Mouse (Mus musculus) embryonic facial prominence, embryonic 11.5 days (tissue): Measurements from ENCODE around the gene Slc38a10. TPM values are rescaled to one million over a fixed set of nuclear protein-coding genes. Genes with fewer than 3 reads are reported as not detected.
A peak's percentile ranks its signal among the peaks of the same experiment; 100 is the strongest.

Source experiments
- ATAC-seq: fragments of 200-750 bp; cut with Nextera tagmentation; replicated peaks from 2 replicates; pipeline ENCODE4 v1.8.0; 2017; ENCODE audit warnings: low read depth; ENCODE audit not compliant: insufficient number of reproducible peaks, low FRiP score, low TSS enrichment
- DNase-seq: peaks from one replicate; pipeline ENCODE4 v3.0.0-alpha.2; 2015; ENCODE audit warnings: low spot score
- H3K27ac ChIP-seq: fragments of 300-500 bp; sonication (generic); replicated peaks from 2 replicates; pipeline ENCODE4 v1.5.1; 2014; ENCODE audit warnings: mild to moderate bottlenecking, low read depth, low read length, control low read depth
- H3K27me3 ChIP-seq: fragments of 300-500 bp; sonication (generic); 2 replicates; pipeline ENCODE4 v1.6.1; 2014; ENCODE audit warnings: mild to moderate bottlenecking, low read length, moderate library complexity, mixed read lengths; ENCODE audit not compliant: control insufficient read depth, insufficient read depth
- H3K36me3 ChIP-seq: fragments of 300-500 bp; sonication (generic); replicated peaks from 2 replicates; pipeline ENCODE4 v1.6.1; 2014; ENCODE audit warnings: low read depth, mild to moderate bottlenecking, low read length, moderate library complexity, mixed read lengths; ENCODE audit not compliant: control insufficient read depth, insufficient read depth
- H3K4me1 ChIP-seq: fragments of 300-500 bp; sonication (generic); 2 replicates; pipeline ENCODE4 v1.6.1; 2014; ENCODE audit warnings: low read length, mixed read lengths; ENCODE audit not compliant: control insufficient read depth, insufficient read depth
- H3K4me2 ChIP-seq: fragments of 300-500 bp; sonication (generic); 2 replicates; pipeline ENCODE4 v1.6.1; 2014; ENCODE audit warnings: low read depth, mild to moderate bottlenecking, control low read depth, low read length, moderate library complexity
- H3K4me3 ChIP-seq: fragments of 300-500 bp; sonication (generic); 2 replicates; pipeline ENCODE4 v1.5.1; 2014; ENCODE audit warnings: low read depth, low read length, control low read depth
- H3K9ac ChIP-seq: fragments of 300-500 bp; sonication (generic); replicated peaks from 2 replicates; pipeline ENCODE4 v1.6.1; 2014; ENCODE audit warnings: mild to moderate bottlenecking, control low read depth, low read length
- H3K9me3 ChIP-seq: fragments of 300-500 bp; sonication (generic); replicated peaks from 2 replicates; pipeline ENCODE4 v1.6.1; 2016; ENCODE audit warnings: mild to moderate bottlenecking, low read length, inconsistent platforms, mixed read lengths; ENCODE audit not compliant: control insufficient read depth
- WGBS: fragments of 180-500 bp; shearing (Covaris S2); extraction: QIAGEN DNeasy Blood & Tissue Kit; methylation state at CpG from one replicate; pipeline ENCODE4 v1.1.7; 2014; 5-methylcytosine and 5-hydroxymethylcytosine counted together
- polyA plus RNA-seq: library from polyadenylated mRNA; unstranded; fragments of >200 nt; fragmentation: Nextera tagmentation; extraction: Ambion mirVana; gene quantifications from 2 replicates; pipeline ENCODE4 v1.2.1, GENCODE M21; 2014

Slc38a10 gene
- polyA plus RNA-seq, 1 experiment from 2014 or later, result 50.0 TPM

DNA sequence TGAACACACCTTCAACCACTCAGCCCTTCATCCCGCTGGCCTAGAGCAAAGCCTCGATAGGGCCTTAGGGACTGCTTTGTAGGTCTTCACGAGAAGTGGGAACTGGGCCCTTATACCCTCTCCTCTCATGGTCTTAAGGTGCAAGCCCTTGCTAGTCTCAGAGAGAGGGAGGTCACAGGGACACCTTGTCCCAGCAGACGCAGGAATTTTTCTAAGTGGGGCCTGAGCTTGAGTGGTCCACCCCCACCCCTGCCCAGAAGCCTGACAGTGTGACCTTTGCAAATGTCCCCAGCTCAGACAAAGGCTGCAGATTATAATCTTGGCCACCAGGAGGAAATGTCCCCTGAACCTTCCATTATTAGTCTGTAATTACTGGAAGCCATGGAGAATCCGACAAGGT lies 8.5 kb upstream of the Slc38a10 start:
- H3K4me1 ChIP-seq, result peaks cover 2% of the 10 kb centered on the region
- no peak for DNase-seq
- H3K27ac ChIP-seq, result no peak overlapping the region
- H3K9ac ChIP-seq, result no peak overlapping the region
- no peaks in the 10 kb centered on the region for H3K27me3 ChIP-seq
- no peak for ATAC-seq
- H3K4me2 ChIP-seq, result no peak overlapping the region
- no peaks in the 10 kb centered on the region for H3K36me3 ChIP-seq
- no peak overlapping the region for H3K4me3 ChIP-seq
- H3K9me3 ChIP-seq, result no peaks in the 10 kb centered on the region
- WGBS, result 60% methylated on average over 5 of the region's 5 CpGs

DNA sequence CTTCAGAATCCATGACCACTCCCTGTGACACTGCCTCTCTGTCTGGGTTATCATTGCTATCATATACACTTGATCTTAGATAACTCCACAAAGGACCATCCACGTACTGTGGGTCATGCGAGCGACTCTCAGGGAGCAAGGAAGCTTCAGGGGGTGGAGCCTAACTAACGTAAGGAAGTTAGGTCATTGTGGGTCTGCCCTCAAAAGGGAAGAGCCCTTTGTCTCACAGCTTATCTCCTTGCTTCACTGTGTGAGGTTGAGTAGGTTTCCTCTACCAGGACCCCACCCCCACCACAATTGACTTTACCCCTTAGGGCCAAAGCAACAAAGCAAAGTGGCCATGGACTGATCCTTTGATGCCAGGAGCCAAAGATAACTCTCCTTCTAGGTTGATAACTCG lies 7.7 kb upstream of the Slc38a10 start:
- H3K27me3 ChIP-seq, result no peaks in the 10 kb centered on the region
- H3K4me3 ChIP-seq, result no peak overlapping the region
- ATAC-seq (no peak), DNase-seq (no peak)
- H3K36me3 ChIP-seq, result no peaks in the 10 kb centered on the region
- H3K9ac ChIP-seq, result no peak overlapping the region
- H3K27ac ChIP-seq, result no peak overlapping the region
- H3K4me1 ChIP-seq, result no peaks in the 10 kb centered on the region; the same call in 1 of the 2 replicates
- no peak overlapping the region for H3K4me2 ChIP-seq
- 63% methylated on average over 5 of the region's 5 CpGs for WGBS
- H3K9me3 ChIP-seq, result no peaks in the 10 kb centered on the region

DNA sequence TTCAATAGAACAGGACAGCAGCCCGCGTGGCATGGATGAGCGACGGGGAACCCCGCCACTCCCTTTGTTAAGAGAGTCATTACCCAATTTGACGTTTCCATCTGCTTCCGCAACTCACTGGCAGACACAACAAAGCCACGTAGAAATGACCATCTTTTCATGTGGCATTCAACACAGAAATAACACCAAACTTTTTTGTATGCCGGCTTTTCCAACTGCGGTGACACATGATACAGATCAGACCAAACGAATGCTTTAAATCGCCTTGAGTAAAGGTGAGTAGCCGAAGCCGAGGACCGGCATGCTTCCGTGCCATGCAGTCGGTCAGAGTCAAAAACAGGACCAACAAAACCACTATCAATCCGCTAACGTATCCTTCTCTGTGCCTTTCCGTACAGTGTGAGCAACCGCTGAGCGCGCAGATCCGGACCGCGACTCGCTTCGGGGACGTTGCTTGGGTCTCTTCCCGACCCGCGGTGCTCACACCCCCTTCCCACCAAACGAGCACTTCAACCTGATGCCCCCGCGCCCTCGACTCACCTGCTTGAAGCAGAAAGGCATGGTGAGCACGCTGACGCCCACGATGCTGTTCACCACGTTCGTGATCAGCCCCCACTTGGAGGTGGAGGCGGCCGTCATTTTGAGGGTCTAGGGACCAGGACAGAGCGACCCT lies 570 bp downstream of the Slc38a10 start:
- no peaks in the 10 kb centered on the region for H3K36me3 ChIP-seq
- peak; percentile 35; the same call in 1 of the 2 replicates for ATAC-seq

DNA sequence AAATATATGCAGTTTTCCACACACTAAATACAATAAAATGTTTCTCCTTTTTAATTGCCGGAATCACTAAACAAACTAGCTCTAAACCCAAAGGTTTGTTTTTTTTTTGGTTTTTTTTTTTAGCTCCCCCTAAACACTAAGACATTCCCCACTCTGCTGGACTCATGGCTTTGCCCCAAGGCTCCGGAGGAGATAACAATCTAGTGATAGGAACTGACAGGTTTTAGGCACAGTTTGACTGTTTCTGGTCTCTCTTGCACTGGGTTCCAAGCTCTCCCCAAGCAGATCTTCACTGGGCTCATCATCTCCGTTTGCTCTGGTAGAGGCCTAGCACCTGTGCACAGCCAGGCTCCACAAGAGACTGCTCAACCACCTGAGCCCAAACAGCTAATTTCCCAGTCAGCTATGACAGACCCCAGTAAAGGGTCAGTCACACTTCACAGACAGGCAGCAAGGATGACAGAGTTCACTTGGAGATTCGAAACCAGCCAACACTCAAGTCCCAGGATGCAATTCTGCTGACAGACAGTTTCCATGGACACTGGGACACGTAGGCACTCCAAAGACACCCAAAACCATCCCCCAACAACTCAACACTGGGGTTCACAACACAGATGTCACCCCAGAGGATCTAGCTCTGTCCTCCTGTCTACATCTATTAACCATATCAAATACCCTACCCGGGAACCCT lies 1.5 kb downstream of the Slc38a10 start:
- no peaks in the 10 kb centered on the region for H3K36me3 ChIP-seq
- H3K27me3 ChIP-seq, result no peaks in the 10 kb centered on the region
- ATAC-seq (no peak), DNase-seq (no peak)
- H3K4me2 ChIP-seq, result peak overlapping the region; percentile 81
- H3K4me1 ChIP-seq, result peaks cover 4% of the 10 kb centered on the region
- WGBS, result 48% methylated on average over 6 of the region's 6 CpGs
- H3K9me3 ChIP-seq, result no peaks in the 10 kb centered on the region
- peak overlapping the region; percentile 14; the same call in 1 of the 2 replicates for H3K9ac ChIP-seq
- H3K27ac ChIP-seq, result no peak overlapping the region
- H3K4me3 ChIP-seq, result peak overlapping the region; percentile 93

More for the DNA sequence above, 570 bp downstream of the Slc38a10 start:
- Histone ChIP-seq H3K9ac (peak overlapping the region; percentile 82), H3K27ac (no peak overlapping the region), H3K27me3 (no peaks in the 10 kb centered on the region), H3K4me3 (peak overlapping the region; percentile 93), H3K4me1 (peaks cover 4% of the 10 kb centered on the region), H3K4me2 (peak overlapping the region; percentile 81), H3K9me3 (no peaks in the 10 kb centered on the region)
- peak; percentile 39 for DNase-seq
- WGBS, result under 1% methylated on average over 44 of the region's 44 CpGs

DNA sequence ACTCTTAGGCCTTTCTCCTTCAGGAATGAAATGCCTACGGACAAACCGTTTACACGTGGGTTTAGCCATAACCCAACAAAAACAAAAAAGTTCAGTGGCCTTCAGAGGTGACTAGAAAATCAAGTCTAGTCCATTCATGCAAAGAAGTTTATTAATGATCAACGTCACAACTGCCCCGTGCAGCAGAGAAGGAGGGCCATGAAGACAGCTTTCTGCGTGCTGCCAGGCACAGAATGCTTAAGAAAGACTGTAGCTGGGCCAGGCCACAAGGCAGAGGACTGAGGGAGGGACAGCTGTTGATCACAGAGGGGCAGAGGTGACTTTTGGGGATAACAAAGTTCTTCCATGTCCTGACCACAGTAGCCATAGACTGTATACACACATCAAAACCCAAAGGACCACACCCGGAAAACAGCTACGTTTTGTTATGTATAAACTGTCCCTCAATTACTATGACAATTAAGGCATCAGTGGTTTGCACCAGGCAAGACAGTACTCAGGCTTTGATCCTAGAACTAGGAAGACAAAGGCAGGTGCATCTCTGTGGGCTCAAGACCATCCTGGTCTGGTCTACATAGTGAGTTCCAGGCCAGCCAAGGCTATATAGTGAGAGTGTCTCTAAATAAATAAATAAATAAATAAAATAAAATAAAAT lies 2.8 kb downstream of the Slc38a10 start:
- H3K4me1 ChIP-seq, result peaks cover 4% of the 10 kb centered on the region
- H3K9me3 ChIP-seq, result no peaks in the 10 kb centered on the region
- 88% methylated on average over 8 of the region's 8 CpGs for WGBS
- H3K36me3 ChIP-seq, result no peaks in the 10 kb centered on the region
- H3K9ac ChIP-seq, result no peak overlapping the region
- H3K4me3 ChIP-seq, result no peak overlapping the region
- H3K27ac ChIP-seq, result no peak overlapping the region
- H3K4me2 ChIP-seq, result no peak overlapping the region
- ATAC-seq (no peak), DNase-seq (no peak)
- no peaks in the 10 kb centered on the region for H3K27me3 ChIP-seq

DNA sequence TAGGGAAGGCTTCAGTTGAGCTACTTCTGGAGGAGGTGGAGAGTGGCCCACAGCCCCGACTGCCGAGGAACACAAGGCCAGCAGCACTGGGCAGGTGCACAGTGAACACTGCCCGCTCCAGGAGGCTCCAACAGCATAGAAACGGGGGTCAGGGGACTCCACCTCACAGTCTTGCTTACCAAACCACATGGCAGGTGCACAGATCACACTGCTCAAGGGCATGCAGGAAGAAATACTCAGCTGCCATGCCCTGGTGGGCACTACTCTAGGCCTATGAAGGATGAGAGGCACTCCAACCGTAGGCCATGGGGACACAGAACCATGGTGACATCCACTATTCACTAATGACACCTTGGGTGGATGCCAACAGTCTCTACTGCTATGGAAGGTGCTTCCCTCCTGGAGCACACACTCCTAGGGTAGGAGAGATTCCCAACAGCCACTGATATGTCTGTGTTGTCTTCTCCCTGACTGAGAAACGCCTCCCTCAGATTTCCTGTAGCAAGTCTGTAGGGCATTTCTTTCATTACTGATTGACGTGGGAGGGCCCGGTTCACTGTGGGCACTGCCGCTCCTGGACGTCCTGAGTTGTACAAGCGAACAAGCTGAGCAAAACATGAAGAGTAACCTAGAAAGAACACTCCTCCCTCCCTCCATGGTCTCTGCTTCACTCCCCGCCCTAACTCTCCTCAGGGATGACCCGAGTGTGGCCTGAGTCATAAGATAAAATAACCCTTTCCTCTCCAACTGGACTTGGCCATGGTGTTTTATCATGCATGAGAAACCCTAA lies 7.2 kb downstream of the Slc38a10 start:
- H3K27me3 ChIP-seq, result no peaks in the 10 kb centered on the region
- no peak overlapping the region for H3K9ac ChIP-seq
- H3K27ac ChIP-seq, result no peak overlapping the region
- no peak for DNase-seq
- no peaks in the 10 kb centered on the region for H3K4me1 ChIP-seq
- H3K9me3 ChIP-seq, result no peaks in the 10 kb centered on the region
- H3K4me2 ChIP-seq, result no peak overlapping the region
- H3K36me3 ChIP-seq, result no peaks in the 10 kb centered on the region
- ATAC-seq, result no peak
- 76% methylated on average over 13 of the region's 13 CpGs for WGBS
- no peak overlapping the region for H3K4me3 ChIP-seq

DNA sequence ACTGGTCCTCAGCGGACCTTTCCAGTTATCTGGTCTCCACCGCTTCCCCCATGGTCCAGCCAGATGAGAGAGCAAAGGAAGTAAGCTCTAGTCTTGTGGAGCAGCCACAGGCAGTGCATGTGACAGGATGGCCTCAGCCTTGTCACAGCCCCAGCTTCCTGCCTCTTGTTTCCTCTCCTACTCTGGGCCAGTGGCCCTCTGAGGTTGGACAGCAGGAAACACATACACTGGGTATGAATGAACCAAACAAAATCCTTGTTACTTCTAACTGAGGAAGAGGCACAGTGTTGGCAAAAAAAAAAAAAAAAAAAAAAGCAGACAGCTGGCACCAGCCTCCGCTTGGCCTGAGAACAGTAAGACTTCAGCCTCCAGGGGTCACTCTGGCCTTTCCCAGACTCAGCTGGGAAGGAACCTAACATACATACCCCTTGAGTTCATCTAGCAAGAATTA lies 8.5 kb downstream of the Slc38a10 start:
- Histone ChIP-seq H3K27ac (no peak overlapping the region), H3K9me3 (no peaks in the 10 kb centered on the region), H3K4me3 (no peak overlapping the region), H3K27me3 (no peaks in the 10 kb centered on the region), H3K36me3 (no peaks in the 10 kb centered on the region), H3K4me1 (no peaks in the 10 kb centered on the region), H3K4me2 (no peak overlapping the region), H3K9ac (no peak overlapping the region)
- 74% methylated on average over 3 of the region's 3 CpGs for WGBS
- ATAC-seq, result no peak
- no peak for DNase-seq
